Mouse (Mus musculus): ENCODE measurements around the gene Defa36. TPM values are rescaled to one million over a fixed set of nuclear protein-coding genes. Genes with fewer than 3 reads are reported as not detected.

Gene Defa36
- 162 and 240 TPM in 2 replicates for polyA plus RNA-seq (2012; rRNA removed; ENCODE audit: low replicate concordance)

GRCm38 (mm10) chr8:21427111-21427510, at the start of gene Defa36:
Gene Defa36 (plus strand): TSS chr8:21427411.

DNA sequence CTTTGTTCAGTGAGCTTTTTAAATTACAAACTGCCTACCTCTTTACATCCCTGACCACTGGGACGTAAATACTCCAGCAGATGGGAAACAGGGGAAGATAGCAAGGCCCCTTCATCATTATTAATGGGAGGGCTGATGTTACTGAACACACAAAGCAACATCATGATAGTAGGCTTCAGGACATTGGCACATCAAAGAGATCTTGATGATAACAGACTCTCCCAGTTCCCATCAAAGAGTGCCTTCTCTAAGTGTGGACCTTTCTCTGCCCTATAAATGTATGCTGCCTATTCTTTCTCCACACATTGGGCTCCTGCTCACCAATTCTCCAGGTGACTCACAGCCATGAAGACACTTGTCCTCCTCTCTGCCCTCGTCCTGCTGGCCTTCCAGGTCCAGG, 49.0 kb upstream of the Defa36 start, which contains the start of gene Defa2:
Defa2 (plus strand) TSS at position 301 of the 400 bp plus-strand sequence.

DNA sequence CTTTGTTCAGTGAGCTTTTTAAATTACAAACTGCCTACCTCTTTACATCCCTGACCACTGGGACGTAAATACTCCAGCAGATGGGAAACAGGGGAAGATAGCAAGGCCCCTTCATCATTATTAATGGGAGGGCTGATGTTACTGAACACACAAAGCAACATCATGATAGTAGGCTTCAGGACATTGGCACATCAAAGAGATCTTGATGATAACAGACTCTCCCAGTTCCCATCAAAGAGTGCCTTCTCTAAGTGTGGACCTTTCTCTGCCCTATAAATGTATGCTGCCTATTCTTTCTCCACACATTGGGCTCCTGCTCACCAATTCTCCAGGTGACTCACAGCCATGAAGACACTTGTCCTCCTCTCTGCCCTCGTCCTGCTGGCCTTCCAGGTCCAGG, 35.7 kb upstream of the Defa36 start, which contains the start of gene Defa33:
Defa33 (plus strand) TSS at position 301 of the 400 bp plus-strand sequence.

GRCm38 (mm10) chr8:21456460-21456859, 29.2 kb downstream of the Defa36 start, which contains the start of gene Gm7849:
Gene Gm7849 (minus strand): TSS chr8:21456560.

Other genes with a start within 250 kb of the Defa36 start
- not detected in 2 replicates for gene Defa31, start 235.8 kb upstream of the Defa36 start, polyA plus RNA-seq (2012; rRNA removed; ENCODE audit: low replicate concordance)
- 0.56 and 2.0 TPM in 2 replicates for gene Gm15293, start 225.8 kb upstream of the Defa36 start, polyA plus RNA-seq (2012; rRNA removed; ENCODE audit: low replicate concordance)
- 0.77 and 20.8 TPM in 2 replicates for gene Gm15292, start 177.7 kb upstream of the Defa36 start, polyA plus RNA-seq (2012; rRNA removed; ENCODE audit: low replicate concordance)
- not detected in 2 replicates for gene Defa27, start 111.9 kb upstream of the Defa36 start, polyA plus RNA-seq (2012; rRNA removed; ENCODE audit: low replicate concordance)
- 87.2 and 348 TPM in 2 replicates for gene Defa29, start 100.4 kb upstream of the Defa36 start, polyA plus RNA-seq (2012; rRNA removed; ENCODE audit: low replicate concordance)
- gene Defa2, start 48.9 kb upstream of the Defa36 start, polyA plus RNA-seq (2012; rRNA removed; ENCODE audit: low replicate concordance), result 16.4 TPM in 1 of 2 replicates, not detected in the other
- gene Defa33, start 35.6 kb upstream of the Defa36 start, polyA plus RNA-seq (2012; rRNA removed; ENCODE audit: low replicate concordance), result 3.2 TPM in 1 of 2 replicates, not detected in the other
- 10.6 and 78.7 TPM in 2 replicates for gene Gm7849, start 29.1 kb downstream of the Defa36 start, polyA plus RNA-seq (2012; rRNA removed; ENCODE audit: low replicate concordance)
- gene Defa20, start 81.8 kb downstream of the Defa36 start, polyA plus RNA-seq (2012; rRNA removed; ENCODE audit: low replicate concordance), result 8.4 TPM in 1 of 2 replicates, not detected in the other
- 1.7 TPM in 1 of 2 replicates, not detected in the other for gene Defa32, start 101.6 kb downstream of the Defa36 start, polyA plus RNA-seq (2012; rRNA removed; ENCODE audit: low replicate concordance)
- gene Defa37, start 138.0 kb downstream of the Defa36 start, polyA plus RNA-seq (2012; rRNA removed; ENCODE audit: low replicate concordance), result not detected in 2 replicates
- gene Defa28, start 155.6 kb downstream of the Defa36 start, polyA plus RNA-seq (2012; rRNA removed; ENCODE audit: low replicate concordance), result 0.45 TPM in 1 of 2 replicates, not detected in the other
- 33.1 TPM in 1 of 2 replicates, not detected in the other for gene Gm7861, start 167.1 kb downstream of the Defa36 start, polyA plus RNA-seq (2012; rRNA removed; ENCODE audit: low replicate concordance)
- 0.42 and 1.5 TPM in 2 replicates for gene Defa26, start 190.8 kb downstream of the Defa36 start, polyA plus RNA-seq (2012; rRNA removed; ENCODE audit: low replicate concordance)
- gene Defa17, start 228.4 kb downstream of the Defa36 start, polyA plus RNA-seq (2012; rRNA removed; ENCODE audit: low replicate concordance), result 8.3 and 19.8 TPM in 2 replicates
- gene Defa34, start 238.4 kb downstream of the Defa36 start, polyA plus RNA-seq (2012; rRNA removed; ENCODE audit: low replicate concordance), result not detected in 2 replicates

All from duodenum, adult 2 months (tissue).